Mouse (Mus musculus) kidney, adult 2 months (tissue): ENCODE results near the gene Sct.

Experiments used
- CTCF ChIP-seq: fragments of 200-500 bp; conservative IDR thresholded peaks from 2 replicates; pipeline ENCODE4 v1.5.1; 2011; ENCODE audit warnings: low read depth, mild to moderate bottlenecking, control low read depth, low read length, moderate library complexity, mixed read lengths; ENCODE audit not compliant: insufficient read depth, insufficient read length
- POLR2A ChIP-seq: fragments of 200-500 bp; IDR thresholded peaks from one replicate; pipeline ENCODE4 v1.6.1; 2011; ENCODE audit warnings: low read depth, low read length, control low read depth

DNA sequence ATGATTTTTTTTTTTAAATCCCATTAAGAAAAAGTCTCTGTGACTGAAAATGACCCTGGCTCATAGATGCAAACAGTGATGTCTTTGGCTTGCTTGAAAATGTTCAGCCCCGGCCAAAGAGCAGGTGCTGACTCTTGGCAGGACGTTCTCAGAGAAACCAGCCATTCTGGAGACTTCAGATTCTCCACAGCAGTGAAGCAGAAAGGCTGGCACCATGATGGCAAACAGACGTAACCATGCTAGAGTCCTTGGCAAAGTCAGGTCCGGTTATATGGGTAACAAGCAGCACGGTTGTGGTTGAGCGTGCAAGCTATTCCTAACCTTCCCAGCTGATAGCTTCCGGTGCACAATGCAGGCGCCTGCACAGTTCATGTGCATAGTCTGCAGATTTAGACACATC is 20.2 kb upstream of the Sct start:
- no peak for TF ChIP-seq CTCF
- TF ChIP-seq POLR2A, result no peak
